Mouse (Mus musculus): ENCODE measurements around the gene Ctrb1. TPM values are rescaled to one million over a fixed set of nuclear protein-coding genes. Genes with fewer than 3 reads are reported as not detected.

Ctrb1 gene
- total and polyA plus RNA-seq, 2 experiments from 2014 or later, result not detected

GRCm38 (mm10) chr8:111693261-111693741, 2.5 kb upstream of the Ctrb1 start:
- WGBS, result 60% methylated on average over 6 of the region's 6 CpGs
- DNase-seq (ENCODE audit: low spot score), result no peak

GRCm38 (mm10) chr8:111686881-111687280, 3.9 kb downstream of the Ctrb1 start:
- H3K36me3 ChIP-seq (ENCODE audit: insufficient read depth, low read length), result no peaks in the 10 kb centered on the region
- no peak for ATAC-seq (ENCODE audit: low FRiP score)
- H3K9me3 ChIP-seq (ENCODE audit: low read length), result no peaks in the 10 kb centered on the region
- H3K27ac ChIP-seq (ENCODE audit: low read depth, low read length), result no peak overlapping the region
- H3K4me3 ChIP-seq (ENCODE audit: low read depth, low read length), result no peak overlapping the region
- no peaks in the 10 kb centered on the region for H3K27me3 ChIP-seq (ENCODE audit: insufficient read depth, low read length)
- no peak for DNase-seq (ENCODE audit: low spot score)
- no peaks in the 10 kb centered on the region for H3K4me1 ChIP-seq (ENCODE audit: insufficient read depth, low read length)
- H3K9ac ChIP-seq (replicated peaks; ENCODE audit: low read length, poor library complexity, severe bottlenecking), result no peak overlapping the region
- WGBS, result 83% methylated on average over 13 of the region's 13 CpGs
- H3K4me2 ChIP-seq (ENCODE audit: low read depth, low read length, poor library complexity, severe bottlenecking), result no peak overlapping the region
- TF ChIP-seq CTCF (IDR thresholded peaks at IDR 0.05), result no peak

More at GRCm38 (mm10) chr8:111693261-111693741, 2.5 kb upstream of the Ctrb1 start:
- H3K9me3 ChIP-seq (ENCODE audit: low read length), result no peaks in the 10 kb centered on the region
- no peak overlapping the region for H3K9ac ChIP-seq (replicated peaks; ENCODE audit: low read length, poor library complexity, severe bottlenecking)
- H3K27me3 ChIP-seq (ENCODE audit: insufficient read depth, low read length), result no peaks in the 10 kb centered on the region
- H3K36me3 ChIP-seq (ENCODE audit: insufficient read depth, low read length), result no peaks in the 10 kb centered on the region
- H3K4me3 ChIP-seq (ENCODE audit: low read depth, low read length), result no peak overlapping the region
- no peak for TF ChIP-seq CTCF (IDR thresholded peaks at IDR 0.05)
- ATAC-seq (ENCODE audit: low FRiP score), result no peak
- no peaks in the 10 kb centered on the region for H3K4me1 ChIP-seq (ENCODE audit: insufficient read depth, low read length)
- no peak overlapping the region for H3K4me2 ChIP-seq (ENCODE audit: low read depth, low read length, poor library complexity, severe bottlenecking)
- H3K27ac ChIP-seq (ENCODE audit: low read depth, low read length), result no peak overlapping the region

GRCm38 (mm10) chr8:111682521-111682920, 8.3 kb downstream of the Ctrb1 start:
- Histone ChIP-seq H3K36me3 (ENCODE audit: insufficient read depth, low read length) (no peaks in the 10 kb centered on the region), H3K4me3 (ENCODE audit: low read depth, low read length) (no peak overlapping the region), H3K27ac (ENCODE audit: low read depth, low read length) (no peak overlapping the region), H3K27me3 (ENCODE audit: insufficient read depth, low read length) (no peaks in the 10 kb centered on the region), H3K9me3 (ENCODE audit: low read length) (no peaks in the 10 kb centered on the region), H3K4me2 (ENCODE audit: low read depth, low read length, poor library complexity, severe bottlenecking) (no peak overlapping the region), H3K9ac (replicated peaks; ENCODE audit: low read length, poor library complexity, severe bottlenecking) (no peak overlapping the region), H3K4me1 (ENCODE audit: insufficient read depth, low read length) (no peaks in the 10 kb centered on the region)
- ATAC-seq (ENCODE audit: low FRiP score), result no peak
- WGBS, result 31% methylated on average over 9 of the region's 9 CpGs
- no peak for DNase-seq (ENCODE audit: low spot score)
- no peak for TF ChIP-seq CTCF (IDR thresholded peaks at IDR 0.05)

- no peak overlapping the region for H3K4me2 ChIP-seq (ENCODE audit: low read depth, low read length, poor library complexity, severe bottlenecking)
- no peak for ATAC-seq (ENCODE audit: low FRiP score)
- H3K9me3 ChIP-seq (ENCODE audit: low read length), result no peaks in the 10 kb centered on the region
- H3K27ac ChIP-seq (ENCODE audit: low read depth, low read length), result no peak overlapping the region
- 44% methylated on average over 11 of the region's 11 CpGs for WGBS
- H3K4me3 ChIP-seq (ENCODE audit: low read depth, low read length), result no peak overlapping the region
- H3K36me3 ChIP-seq (ENCODE audit: insufficient read depth, low read length), result no peaks in the 10 kb centered on the region
- peak; percentile 63 for DNase-seq (ENCODE audit: low spot score)
- H3K4me1 ChIP-seq (ENCODE audit: insufficient read depth, low read length), result no peaks in the 10 kb centered on the region
- TF ChIP-seq CTCF (IDR thresholded peaks at IDR 0.05), result no peak
- H3K27me3 ChIP-seq (ENCODE audit: insufficient read depth, low read length), result no peaks in the 10 kb centered on the region
- no peak overlapping the region for H3K9ac ChIP-seq (replicated peaks; ENCODE audit: low read length, poor library complexity, severe bottlenecking)
Measured at GRCm38 (mm10) chr8:111681153-111681552, 9.7 kb downstream of the Ctrb1 start.

GRCm38 (mm10) chr8:111680423-111681028, 10.3 kb downstream of the Ctrb1 start:
- ATAC-seq (ENCODE audit: low FRiP score) (no peak; the same call in 1 of the 2 replicates), DNase-seq (ENCODE audit: low spot score) (peak; percentile 33)
- Histone ChIP-seq H3K4me2 (ENCODE audit: low read depth, low read length, poor library complexity, severe bottlenecking) (no peak overlapping the region), H3K4me1 (ENCODE audit: insufficient read depth, low read length) (no peaks in the 10 kb centered on the region), H3K4me3 (ENCODE audit: low read depth, low read length) (no peak overlapping the region), H3K27ac (ENCODE audit: low read depth, low read length) (no peak overlapping the region), H3K27me3 (ENCODE audit: insufficient read depth, low read length) (no peaks in the 10 kb centered on the region), H3K9me3 (ENCODE audit: low read length) (no peaks in the 10 kb centered on the region), H3K9ac (replicated peaks; ENCODE audit: low read length, poor library complexity, severe bottlenecking) (no peak overlapping the region), H3K36me3 (ENCODE audit: insufficient read depth, low read length) (no peaks in the 10 kb centered on the region)
- WGBS, result 40% methylated on average over 17 of the region's 17 CpGs
- peak; percentile 41 for TF ChIP-seq CTCF (IDR thresholded peaks at IDR 0.05)

- no peak for DNase-seq (ENCODE audit: low spot score)
- ATAC-seq (ENCODE audit: low FRiP score), result no peak
- no peak overlapping the region for H3K4me2 ChIP-seq (ENCODE audit: low read depth, low read length, poor library complexity, severe bottlenecking)
- no peak overlapping the region for H3K4me3 ChIP-seq (ENCODE audit: low read depth, low read length)
- H3K27me3 ChIP-seq (ENCODE audit: insufficient read depth, low read length), result no peaks in the 10 kb centered on the region
- H3K9ac ChIP-seq (replicated peaks; ENCODE audit: low read length, poor library complexity, severe bottlenecking), result no peak overlapping the region
- WGBS, result 91% methylated on average over 7 of the region's 7 CpGs
- H3K4me1 ChIP-seq (ENCODE audit: insufficient read depth, low read length), result no peaks in the 10 kb centered on the region
- H3K27ac ChIP-seq (ENCODE audit: low read depth, low read length), result no peak overlapping the region
- H3K9me3 ChIP-seq (ENCODE audit: low read length), result no peaks in the 10 kb centered on the region
- no peaks in the 10 kb centered on the region for H3K36me3 ChIP-seq (ENCODE audit: insufficient read depth, low read length)
- no peak for TF ChIP-seq CTCF (IDR thresholded peaks at IDR 0.05)
Measured at GRCm38 (mm10) chr8:111678848-111679247, 12.0 kb downstream of the Ctrb1 start.

Data from midbrain, postnatal 0 days (tissue).